Mouse (Mus musculus) granulocyte monocyte progenitor cell, adult 5-6 weeks (primary cell): ENCODE data around the gene Mycl. TPM values are rescaled to one million over a fixed set of nuclear protein-coding genes. Genes with fewer than 3 reads are reported as not detected.

Experiments
- ATAC-seq: replicated peaks from 2 replicates; pipeline ENCODE4 v1.8.0; 2016; ENCODE audit warnings: mild to moderate bottlenecking, moderate TSS enrichment, inconsistent platforms; ENCODE audit not compliant: poor library complexity, severe bottlenecking
- total RNA-seq, 2 experiments: library from RNA; stranded (forward) in 1 of 2; stranded (reverse) in 1 of 2; fragments of 200-712, 200-1000 nt in 1 of 2; fragments of >200 nt in 1 of 2; fragmentation: Nextera tagmentation in 1 of 2; gene quantifications; 2 replicates each; pipeline ENCODE4 v1.2.3; 2014 to 2017

Mycl gene
- total RNA-seq (2014; fragmentation: Nextera tagmentation), result 1.5 and 4.4 TPM in 2 replicates
- 0.21 and 0.78 TPM in 2 replicates for total RNA-seq (2017)

- peak; percentile 67 for ATAC-seq
These were observed at the start of gene Mycl for GRCm38 (mm10) chr4:122995404-122996220. TSS of gene Mycl (plus strand) at chr4:122995652.

GRCm38 (mm10) chr4:122947223-122947622, 48.2 kb upstream of the Mycl start:
- ATAC-seq, result no peak

- ATAC-seq, result no peak
These were observed 46.4 kb upstream of the Mycl start for GRCm38 (mm10) chr4:122949096-122949495.

- no peak; the same call in 1 of the 2 replicates for ATAC-seq
These were observed 40.6 kb upstream of the Mycl start for GRCm38 (mm10) chr4:122954680-122955411.

- peak; percentile 90 for ATAC-seq
These were observed 39.9 kb upstream of the Mycl start for GRCm38 (mm10) chr4:122955412-122956136.

GRCm38 (mm10) chr4:122956301-122956700, 39.2 kb upstream of the Mycl start:
- peak; percentile 12; the same call in 1 of the 2 replicates for ATAC-seq

GRCm38 (mm10) chr4:122958491-122959031, 36.9 kb upstream of the Mycl start:
- no peak for ATAC-seq

GRCm38 (mm10) chr4:122959816-122960215, 35.6 kb upstream of the Mycl start:
- ATAC-seq, result no peak

GRCm38 (mm10) chr4:122960321-122961099, 34.9 kb upstream of the Mycl start:
- no peak for ATAC-seq

GRCm38 (mm10) chr4:122961100-122961567, 34.3 kb upstream of the Mycl start, which contains the start of gene Mfsd2a:
TSS of gene Mfsd2a (minus strand) at chr4:122961188.
- ATAC-seq, result peak; percentile 46

- peak; percentile 8; the same call in 1 of the 2 replicates for ATAC-seq
These were observed 33.9 kb upstream of the Mycl start for GRCm38 (mm10) chr4:122961589-122961988.

- ATAC-seq, result no peak; the same call in 1 of the 2 replicates
These were observed 32.7 kb upstream of the Mycl start for GRCm38 (mm10) chr4:122962751-122963150.

GRCm38 (mm10) chr4:122968106-122968505, 27.3 kb upstream of the Mycl start:
- ATAC-seq, result no peak

GRCm38 (mm10) chr4:122971191-122971590, 24.3 kb upstream of the Mycl start:
- ATAC-seq, result no peak

GRCm38 (mm10) chr4:122971646-122972045, 23.8 kb upstream of the Mycl start:
- ATAC-seq, result peak; percentile 87

GRCm38 (mm10) chr4:122972056-122972455, 23.4 kb upstream of the Mycl start:
- no peak for ATAC-seq

- ATAC-seq, result no peak
These were observed 20.4 kb upstream of the Mycl start for GRCm38 (mm10) chr4:122974976-122975520.

- no peak for ATAC-seq
These were observed 18.6 kb upstream of the Mycl start for GRCm38 (mm10) chr4:122976885-122977284.

GRCm38 (mm10) chr4:122978850-122979249, 16.6 kb upstream of the Mycl start:
- ATAC-seq, result no peak
